Mouse (Mus musculus): Measurements from ENCODE around the gene Mns1. TPM values are rescaled to one million over a fixed set of nuclear protein-coding genes. Genes with fewer than 3 reads are reported as not detected.
"Not testable (repeated sequence)": the region's sequence is repeated elsewhere in the genome, so short reads cannot be mapped to it uniquely, and the experiment has no call there.

Mns1 gene
- polyA plus RNA-seq, 1 experiment from 2014 or later, result 19.2 TPM

- H3K9me3 ChIP-seq (replicated peaks); H3K4me2 ChIP-seq; H3K27me3 ChIP-seq (replicated peaks); H3K4me3 ChIP-seq; ATAC-seq (ENCODE audit: insufficient number of reproducible peaks, low FRiP score); H3K27ac ChIP-seq (ENCODE audit: poor library complexity, severe bottlenecking); H3K9ac ChIP-seq: not testable (repeated sequence)
- peaks cover 43% of the 10 kb centered on the region for H3K36me3 ChIP-seq
- H3K4me1 ChIP-seq (replicated peaks), result peaks cover 12% of the 10 kb centered on the region
Measured at GRCm38 (mm10) chr9:72454281-72454680, 16.5 kb downstream of the Mns1 start.

GRCm38 (mm10) chr9:72456374-72456773 is 18.6 kb downstream of the Mns1 start:
- H3K9ac ChIP-seq, result no peak overlapping the region
- no peak overlapping the region for H3K4me2 ChIP-seq
- WGBS, result 29% methylated on average over 1 of the region's 1 CpGs
- H3K27me3 ChIP-seq (replicated peaks), result no peaks in the 10 kb centered on the region
- no peak overlapping the region for H3K27ac ChIP-seq (ENCODE audit: poor library complexity, severe bottlenecking)
- ATAC-seq (ENCODE audit: insufficient number of reproducible peaks, low FRiP score), result no peak
- peaks cover 46% of the 10 kb centered on the region for H3K36me3 ChIP-seq
- H3K9me3 ChIP-seq (replicated peaks), result no peaks in the 10 kb centered on the region
- H3K4me1 ChIP-seq (replicated peaks), result no peaks in the 10 kb centered on the region
- no peak overlapping the region for H3K4me3 ChIP-seq

DNA sequence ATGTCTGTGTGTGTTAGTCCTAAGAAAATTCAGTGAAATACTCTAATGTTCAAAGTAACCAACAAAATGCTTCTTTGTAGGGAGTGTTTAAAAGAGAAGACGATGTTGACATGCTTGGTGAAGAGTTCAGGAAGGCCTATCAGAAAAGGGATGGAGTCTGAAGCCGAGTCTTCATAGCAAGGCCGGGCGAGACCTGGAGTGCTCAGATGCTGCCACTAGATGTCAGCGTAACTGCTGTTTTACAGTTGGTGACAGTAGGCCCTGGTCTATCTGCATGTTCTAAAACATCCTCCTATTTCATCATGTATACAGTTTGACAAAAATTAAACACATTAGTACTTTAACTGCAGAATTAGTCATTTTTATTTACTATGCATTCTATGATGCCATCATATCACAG is 20.4 kb downstream of the Mns1 start:
- Histone ChIP-seq H3K4me1 (replicated peaks) (no peaks in the 10 kb centered on the region), H3K27me3 (replicated peaks) (no peaks in the 10 kb centered on the region), H3K4me3 (no peak overlapping the region), H3K9me3 (replicated peaks) (no peaks in the 10 kb centered on the region), H3K9ac (no peak overlapping the region), H3K27ac (ENCODE audit: poor library complexity, severe bottlenecking) (no peak overlapping the region), H3K36me3 (peaks cover 33% of the 10 kb centered on the region), H3K4me2 (no peak overlapping the region)
- no peak for ATAC-seq (ENCODE audit: insufficient number of reproducible peaks, low FRiP score)
- 18% methylated on average over 5 of the region's 5 CpGs for WGBS

- Histone ChIP-seq H3K27me3 (replicated peaks) (no peaks in the 10 kb centered on the region), H3K36me3 (peaks cover 25% of the 10 kb centered on the region), H3K4me1 (replicated peaks) (no peaks in the 10 kb centered on the region), H3K27ac (ENCODE audit: poor library complexity, severe bottlenecking) (no peak overlapping the region), H3K4me2 (no peak overlapping the region), H3K4me3 (no peak overlapping the region), H3K9ac (no peak overlapping the region), H3K9me3 (replicated peaks) (no peaks in the 10 kb centered on the region)
- WGBS, result 84% methylated on average over 3 of the region's 3 CpGs
- no peak for ATAC-seq (ENCODE audit: insufficient number of reproducible peaks, low FRiP score)
Measured at GRCm38 (mm10) chr9:72459703-72460102, 21.9 kb downstream of the Mns1 start.

- Histone ChIP-seq H3K4me2 (no peak overlapping the region), H3K36me3 (peaks cover 25% of the 10 kb centered on the region), H3K4me1 (replicated peaks) (0 out of 2 replicates have a peak, but pooled peaks cover 2% of the 10 kb centered on the region), H3K27ac (ENCODE audit: poor library complexity, severe bottlenecking) (no peak overlapping the region), H3K27me3 (replicated peaks) (no peaks in the 10 kb centered on the region), H3K9me3 (replicated peaks) (no peaks in the 10 kb centered on the region), H3K4me3 (no peak overlapping the region), H3K9ac (no peak overlapping the region)
- no peak for ATAC-seq (ENCODE audit: insufficient number of reproducible peaks, low FRiP score)
- WGBS, result 78% methylated on average over 3 of the region's 3 CpGs
Measured at GRCm38 (mm10) chr9:72460767-72461166, 23.0 kb downstream of the Mns1 start.

DNA sequence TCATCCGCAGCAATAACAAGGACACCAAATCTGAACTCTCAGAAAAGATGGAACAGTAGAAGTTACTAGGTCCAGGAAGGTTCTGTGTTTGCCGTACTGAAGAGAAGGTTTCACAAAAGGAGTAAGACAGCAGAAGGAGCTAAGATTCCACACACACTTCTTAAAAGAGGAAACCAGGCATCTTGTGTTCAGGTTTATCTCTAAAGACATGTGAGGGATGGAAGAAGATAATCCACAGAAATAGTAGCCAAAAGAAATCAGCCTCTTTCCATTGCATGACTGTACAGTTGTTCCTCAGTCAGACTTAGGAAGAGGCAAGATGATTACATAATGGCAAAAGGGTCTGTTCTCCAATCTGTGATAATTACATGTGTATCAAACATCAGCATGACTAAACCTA is 24.6 kb downstream of the Mns1 start:
- 89% methylated on average over 2 of the region's 2 CpGs for WGBS
- no peak overlapping the region for H3K27ac ChIP-seq (ENCODE audit: poor library complexity, severe bottlenecking)
- peaks cover 17% of the 10 kb centered on the region for H3K36me3 ChIP-seq
- 0 out of 2 replicates have a peak, but pooled peaks cover 4% of the 10 kb centered on the region for H3K4me1 ChIP-seq (replicated peaks)
- no peak overlapping the region for H3K4me2 ChIP-seq
- no peaks in the 10 kb centered on the region for H3K9me3 ChIP-seq (replicated peaks)
- no peak overlapping the region for H3K9ac ChIP-seq
- H3K27me3 ChIP-seq (replicated peaks), result no peaks in the 10 kb centered on the region
- no peak for ATAC-seq (ENCODE audit: insufficient number of reproducible peaks, low FRiP score)
- H3K4me3 ChIP-seq, result no peak overlapping the region

GRCm38 (mm10) chr9:72464806-72465205 is 27.0 kb downstream of the Mns1 start:
- Histone ChIP-seq H3K27me3 (replicated peaks) (no peaks in the 10 kb centered on the region), H3K4me3 (no peak overlapping the region), H3K36me3 (peaks cover 7% of the 10 kb centered on the region; the same call in 1 of the 2 replicates), H3K4me1 (replicated peaks) (0 out of 2 replicates have a peak, but pooled peaks cover 4% of the 10 kb centered on the region), H3K4me2 (no peak overlapping the region), H3K27ac (ENCODE audit: poor library complexity, severe bottlenecking) (no peak overlapping the region), H3K9ac (no peak overlapping the region), H3K9me3 (replicated peaks) (no peaks in the 10 kb centered on the region)
- 82% methylated on average over 1 of the region's 1 CpGs for WGBS
- no peak for ATAC-seq (ENCODE audit: insufficient number of reproducible peaks, low FRiP score)

DNA sequence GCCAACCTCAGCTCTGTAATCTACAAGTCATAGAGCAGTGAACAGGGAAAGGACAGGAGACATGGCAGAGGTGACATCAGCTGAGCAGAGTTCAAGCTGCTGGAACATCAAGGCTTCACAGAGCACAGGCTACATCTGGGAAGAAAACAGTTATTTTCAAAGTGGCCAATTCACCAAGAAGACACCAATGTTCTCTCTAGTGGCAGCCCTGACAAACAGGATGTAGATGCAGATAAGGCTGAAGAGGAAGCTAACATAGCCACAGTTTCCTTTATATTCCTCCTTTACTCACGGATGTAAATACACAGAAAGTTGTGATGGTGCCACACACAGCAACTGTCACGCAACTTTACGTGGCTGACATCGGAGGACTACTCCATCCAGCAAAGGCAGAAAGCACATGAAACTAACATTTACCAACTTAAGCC is 28.0 kb downstream of the Mns1 start:
- Histone ChIP-seq H3K9ac (no peak overlapping the region), H3K27me3 (replicated peaks) (no peaks in the 10 kb centered on the region), H3K4me3 (no peak overlapping the region), H3K36me3 (peaks cover 3% of the 10 kb centered on the region; the same call in 1 of the 2 replicates), H3K4me2 (no peak overlapping the region), H3K4me1 (replicated peaks) (0 out of 2 replicates have a peak, but pooled peaks cover 4% of the 10 kb centered on the region), H3K27ac (ENCODE audit: poor library complexity, severe bottlenecking) (no peak overlapping the region), H3K9me3 (replicated peaks) (no peaks in the 10 kb centered on the region)
- no peak for ATAC-seq (ENCODE audit: insufficient number of reproducible peaks, low FRiP score)
- 67% methylated on average over 4 of the region's 4 CpGs for WGBS

DNA sequence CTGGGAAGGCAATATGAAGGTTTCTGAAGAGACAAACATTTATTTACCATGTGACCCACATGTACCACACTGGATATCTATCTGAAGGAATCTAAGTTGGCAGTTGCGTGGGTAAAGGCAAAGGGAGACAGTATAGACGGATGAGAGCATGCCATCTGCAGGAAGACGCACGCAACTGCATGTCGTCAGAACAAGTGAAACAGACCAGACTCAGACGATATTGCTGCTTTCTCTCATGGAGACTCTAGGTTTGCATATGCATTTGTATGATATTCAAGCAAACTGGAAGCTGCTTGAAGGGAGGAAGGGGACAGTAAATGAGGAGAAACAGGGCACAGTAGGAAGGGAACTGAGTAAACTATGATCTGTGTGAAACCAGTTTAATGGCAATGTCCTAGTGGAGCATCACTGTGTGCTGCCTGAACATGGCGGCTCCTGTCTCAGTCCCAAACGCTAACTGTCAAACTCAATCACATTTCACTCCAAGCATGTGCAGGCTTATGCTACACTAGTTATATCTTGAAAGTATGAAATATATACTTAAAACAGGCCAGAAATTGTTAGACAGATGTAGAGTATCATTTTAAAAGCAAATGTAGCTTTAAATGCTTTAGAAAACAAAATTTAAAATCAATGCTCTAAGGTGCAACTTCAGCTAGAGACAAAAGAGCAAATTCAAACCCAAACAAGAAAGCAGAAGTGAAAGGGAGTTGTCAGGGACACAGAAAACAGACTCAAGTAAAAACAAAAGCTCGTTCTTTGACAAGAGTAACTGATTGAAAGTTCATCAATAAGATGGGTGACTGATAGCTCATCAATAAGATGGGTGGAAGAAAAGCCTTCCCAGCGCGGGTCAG is 30.0 kb downstream of the Mns1 start:
- WGBS, result 63% methylated on average over 11 of the region's 11 CpGs
- ATAC-seq (ENCODE audit: insufficient number of reproducible peaks, low FRiP score), result no peak
- peaks cover 9% of the 10 kb centered on the region for H3K36me3 ChIP-seq
- no peaks in the 10 kb centered on the region for H3K9me3 ChIP-seq (replicated peaks)
- no peak overlapping the region for H3K4me2 ChIP-seq
- no peak overlapping the region for H3K27ac ChIP-seq (ENCODE audit: poor library complexity, severe bottlenecking)
- H3K4me3 ChIP-seq, result no peak overlapping the region
- no peak overlapping the region for H3K9ac ChIP-seq
- H3K27me3 ChIP-seq (replicated peaks), result no peaks in the 10 kb centered on the region
- H3K4me1 ChIP-seq (replicated peaks), result 0 out of 2 replicates have a peak, but pooled peaks cover 4% of the 10 kb centered on the region

- H3K4me3 ChIP-seq, result no peak overlapping the region
- no peak overlapping the region for H3K27ac ChIP-seq (ENCODE audit: poor library complexity, severe bottlenecking)
- no peaks in the 10 kb centered on the region for H3K9me3 ChIP-seq (replicated peaks)
- H3K27me3 ChIP-seq (replicated peaks), result no peaks in the 10 kb centered on the region
- no peak for ATAC-seq (ENCODE audit: insufficient number of reproducible peaks, low FRiP score)
- H3K4me1 ChIP-seq (replicated peaks), result 0 out of 2 replicates have a peak, but pooled peaks cover 4% of the 10 kb centered on the region
- H3K4me2 ChIP-seq, result no peak overlapping the region
- peaks cover 15% of the 10 kb centered on the region for H3K36me3 ChIP-seq
- WGBS, result 90% methylated on average over 10 of the region's 10 CpGs
- H3K9ac ChIP-seq, result no peak overlapping the region
Measured at GRCm38 (mm10) chr9:72468616-72469015, 30.8 kb downstream of the Mns1 start.

DNA sequence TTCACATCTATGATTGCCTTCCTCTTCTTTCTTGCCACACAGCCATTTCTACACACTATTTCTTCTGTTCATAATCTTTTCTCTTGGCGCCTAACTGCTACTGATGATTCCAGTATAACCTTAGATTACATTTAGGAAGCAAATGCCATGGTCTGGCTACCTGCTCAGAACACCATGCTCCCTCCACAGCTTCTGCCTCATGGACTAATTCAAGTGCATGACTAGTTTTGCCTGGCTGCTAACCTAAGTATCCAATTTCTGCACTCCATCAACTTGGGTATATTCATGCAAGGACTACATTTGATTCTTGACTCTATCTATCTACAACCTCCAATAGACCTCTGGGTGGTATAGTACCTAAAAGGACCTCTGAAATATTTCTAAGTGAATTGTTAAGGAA is 32.0 kb downstream of the Mns1 start:
- Histone ChIP-seq H3K4me2 (no peak overlapping the region), H3K4me1 (replicated peaks) (0 out of 2 replicates have a peak, but pooled peaks cover 4% of the 10 kb centered on the region), H3K27me3 (replicated peaks) (no peaks in the 10 kb centered on the region), H3K36me3 (peaks cover 15% of the 10 kb centered on the region), H3K9me3 (replicated peaks) (no peaks in the 10 kb centered on the region), H3K9ac (no peak overlapping the region), H3K4me3 (no peak overlapping the region), H3K27ac (ENCODE audit: poor library complexity, severe bottlenecking) (no peak overlapping the region)
- WGBS, result 94% methylated on average over 1 of the region's 1 CpGs
- no peak for ATAC-seq (ENCODE audit: insufficient number of reproducible peaks, low FRiP score)

Measured in heart, embryonic 12.5 days (tissue).